Mouse (Mus musculus): ENCODE results near the gene Rbfox1.

- TF ChIP-seq POLR2A (IDR thresholded peaks at IDR 0.05; ENCODE audit: borderline replicate concordance, extremely low read depth, insufficient read depth, insufficient read length, poor library complexity, severe bottlenecking), result no peak
- TF ChIP-seq CTCF (IDR thresholded peaks at IDR 0.05; ENCODE audit: borderline replicate concordance, extremely low read depth, insufficient read depth, insufficient read length), result no peak
Measured at GRCm38 (mm10) chr16:6531459-6531858, 646.3 kb downstream of the Rbfox1 start.

All from brain, embryonic 14.5 days (tissue).